Mouse (Mus musculus): ENCODE measurements around the gene Ccdc24.

Gene Ccdc24

GRCm38 (mm10) chr4:117890750-117891149 lies 18.4 kb upstream of the Ccdc24 start:
- DNase-seq: no peak

DNA sequence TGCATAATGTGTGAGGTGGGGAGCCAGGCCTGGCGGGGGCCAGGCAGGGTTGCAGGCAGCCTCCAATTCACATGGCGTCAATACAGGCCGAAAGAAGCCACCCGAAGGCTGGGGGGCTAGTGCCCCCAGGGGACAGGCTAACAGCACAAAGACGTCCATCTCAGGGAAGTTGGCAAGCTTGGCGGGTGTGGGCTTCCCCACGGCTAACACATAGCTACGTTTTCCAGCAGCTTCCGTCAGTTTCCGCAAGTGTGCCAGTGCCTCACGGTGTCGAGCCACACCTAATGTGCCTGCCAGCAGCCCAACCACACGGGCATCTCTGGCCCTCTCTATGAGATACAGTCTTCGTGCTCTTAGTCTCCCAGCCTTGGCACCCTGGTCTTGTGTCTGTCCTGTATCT lies 17.7 kb upstream of the Ccdc24 start:
- DNase-seq: no peak

GRCm38 (mm10) chr4:117889471-117889870 lies 17.1 kb upstream of the Ccdc24 start:
- DNase-seq: no peak

DNA sequence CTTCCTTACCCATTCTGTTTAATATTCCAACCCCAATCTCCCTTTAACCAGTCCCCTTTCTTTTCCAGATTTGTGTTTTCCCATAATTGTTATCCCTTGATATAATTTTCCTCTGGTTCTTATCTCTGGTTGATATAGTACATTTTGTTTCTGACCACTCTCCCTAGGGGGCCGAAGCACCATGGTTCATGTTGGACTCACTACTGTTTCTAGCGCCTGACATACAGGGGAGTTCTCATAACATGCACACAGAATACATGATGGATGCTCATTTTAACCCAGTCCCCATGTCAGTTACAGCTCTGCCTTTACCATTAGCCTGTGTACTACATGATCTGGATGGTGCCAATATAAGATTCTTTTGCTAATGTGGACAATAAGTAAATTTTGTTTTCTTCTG lies 15.6 kb upstream of the Ccdc24 start:
- DNase-seq: no peak

GRCm38 (mm10) chr4:117887133-117887532 lies 14.8 kb upstream of the Ccdc24 start, which contains the start of gene Atp6v0b:
Gene Atp6v0b (minus strand): TSS chr4:117887333.
- DNase-seq: peak; percentile 96

GRCm38 (mm10) chr4:117886644-117887043 lies 14.3 kb upstream of the Ccdc24 start:
- DNase-seq: no peak

DNA sequence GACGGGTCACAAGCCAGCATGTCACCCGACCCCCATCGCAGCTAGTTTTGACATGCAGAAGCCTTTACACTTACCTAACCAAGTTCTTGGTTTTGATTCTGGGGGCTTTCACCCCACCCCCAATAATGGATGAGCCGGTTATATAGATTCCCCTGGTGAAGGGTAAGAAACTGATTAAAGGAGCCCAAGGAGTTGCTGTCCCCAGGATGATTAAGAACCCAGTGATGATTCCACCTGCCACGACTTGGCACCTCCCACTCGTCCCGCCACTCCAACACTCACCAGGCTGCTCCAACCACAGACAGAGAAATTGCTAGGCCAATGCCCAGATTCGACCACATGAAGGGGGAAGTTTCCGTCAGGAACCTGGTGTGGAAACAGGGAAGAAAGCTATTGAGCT lies 13.6 kb upstream of the Ccdc24 start:
- DNase-seq: no peak

DNA sequence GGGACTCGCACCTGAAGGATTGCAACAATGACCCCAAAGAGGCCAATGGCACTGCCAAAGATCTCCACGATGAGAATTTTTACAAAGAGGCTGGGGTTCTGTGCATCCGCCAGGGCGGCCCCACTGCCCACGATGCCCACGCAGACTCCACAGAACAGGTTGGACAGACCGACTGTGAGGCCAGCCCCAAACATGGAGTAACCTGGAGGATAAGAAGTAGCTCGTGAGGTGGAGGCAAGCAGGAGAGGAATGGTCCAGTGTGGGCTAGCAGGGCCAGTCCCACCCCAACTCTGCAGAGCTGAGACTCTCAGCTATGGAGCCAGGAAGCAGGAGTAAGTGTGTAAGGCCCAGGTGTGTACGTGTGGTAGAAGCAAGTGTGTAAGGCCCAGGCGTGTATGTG lies 12.7 kb upstream of the Ccdc24 start:
- no peak for DNase-seq

DNA sequence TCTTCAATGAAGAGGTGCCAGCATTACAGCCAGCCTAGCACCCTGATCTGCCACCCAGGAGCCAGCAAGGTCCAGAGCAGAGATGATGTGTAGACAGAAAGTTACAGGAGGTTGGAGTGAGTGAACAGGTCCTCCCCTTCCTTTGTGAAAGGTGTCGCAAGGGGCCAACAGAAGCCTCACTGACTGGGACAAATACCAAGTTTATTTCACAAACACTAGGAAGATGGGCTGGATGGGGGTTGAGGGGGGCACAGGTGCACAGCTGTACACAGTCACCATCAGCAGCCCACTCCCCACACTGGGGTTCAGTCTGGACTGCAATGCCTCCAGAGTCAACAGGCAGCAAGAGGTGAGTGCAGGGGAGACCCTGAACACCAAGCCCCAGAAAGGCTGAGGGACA lies 11.8 kb upstream of the Ccdc24 start:
- DNase-seq: no peak

DNA sequence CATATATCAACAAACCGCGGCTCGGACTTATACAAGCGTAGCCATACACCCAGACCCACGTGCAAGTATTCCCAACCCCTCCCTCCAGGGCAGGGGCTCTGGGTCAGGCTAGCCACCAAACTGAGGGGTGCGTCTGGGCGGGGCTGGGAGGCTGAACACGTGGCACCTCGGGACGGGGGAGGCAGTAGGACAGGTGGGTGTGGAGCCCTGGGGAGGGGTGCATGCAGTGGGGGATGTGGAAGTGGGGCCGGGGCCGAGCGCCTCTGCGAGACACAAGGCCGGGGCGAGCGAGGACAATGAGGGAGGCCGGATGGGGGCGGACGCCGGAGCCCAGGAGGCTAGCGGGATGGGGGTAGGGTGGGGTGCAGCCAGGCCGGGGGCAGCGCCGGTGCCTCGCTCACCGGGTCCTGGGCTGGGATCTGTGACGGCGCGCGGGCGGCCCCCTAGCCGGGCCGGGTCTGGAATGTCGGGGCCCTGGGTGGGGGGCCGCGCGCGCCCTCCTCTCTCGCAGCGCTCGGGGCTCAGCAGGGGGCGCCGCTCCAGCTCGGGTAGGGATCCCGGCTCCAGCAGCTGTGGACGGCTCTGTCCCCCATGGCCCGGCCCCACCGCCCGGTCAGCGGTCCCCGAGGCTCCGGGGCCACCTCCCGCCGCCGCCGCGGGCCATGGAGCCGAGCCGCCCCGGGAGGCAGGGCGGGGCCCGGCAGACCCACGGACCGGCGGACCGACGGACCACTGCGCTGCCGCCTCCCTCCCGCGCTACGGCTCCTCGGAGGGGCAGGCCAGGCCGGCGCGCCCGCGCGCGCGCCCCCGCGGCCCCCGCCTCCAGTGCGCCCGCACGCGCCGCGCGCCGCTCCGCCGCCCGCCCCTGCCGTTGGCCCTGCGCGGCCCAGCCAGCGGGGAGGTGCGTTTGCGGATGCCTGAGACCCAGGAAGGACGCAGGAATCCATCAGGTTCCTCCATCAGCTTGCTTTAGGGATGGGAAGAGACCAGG lies 10.6 kb upstream of the Ccdc24 start, which contains the start of gene B4galt2:
Gene B4galt2, minus strand, starts transcription at position 787 of the 991 bp plus-strand sequence.
- peak; percentile 69 for DNase-seq

DNA sequence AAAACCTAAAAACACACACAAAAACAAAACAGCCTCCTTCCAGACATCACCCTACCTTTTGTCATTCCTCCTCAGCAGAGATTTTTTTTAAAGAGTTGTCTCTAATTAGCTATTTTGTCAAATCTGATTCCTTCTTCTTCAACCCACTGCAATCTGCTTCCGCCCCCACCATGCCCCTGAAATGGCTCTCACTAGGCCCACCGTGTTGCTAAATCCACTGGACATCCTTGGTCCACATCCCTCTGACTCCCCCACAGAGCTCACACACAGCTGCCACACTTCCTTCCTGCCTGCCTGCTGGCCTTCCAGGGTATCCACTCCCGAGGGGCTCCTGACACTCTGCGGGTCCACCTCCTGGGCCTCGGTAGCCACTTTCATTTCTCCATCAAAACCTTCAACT lies 6.3 kb upstream of the Ccdc24 start:
- DNase-seq: no peak

DNA sequence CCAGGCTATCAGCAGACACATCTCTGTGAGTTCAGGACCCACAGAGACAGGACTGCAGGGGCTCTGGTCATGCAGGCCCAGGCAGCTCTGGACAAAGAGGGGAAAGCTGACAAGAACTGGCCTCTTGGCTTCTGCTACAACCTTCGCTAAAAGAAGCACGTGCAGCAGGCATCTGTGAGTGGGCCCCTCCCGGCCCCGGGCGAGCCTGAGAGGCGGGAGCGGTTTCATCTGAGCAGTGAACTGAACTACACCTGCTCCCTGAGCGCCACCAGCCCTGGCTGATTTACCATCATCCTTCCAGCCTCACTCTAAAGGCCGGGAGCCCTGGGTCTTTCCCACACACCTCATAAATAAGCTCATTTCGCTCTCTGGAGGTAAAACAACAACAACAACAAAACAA lies 5.9 kb upstream of the Ccdc24 start:
- no peak for DNase-seq

- no peak for DNase-seq
These were observed 1.3 kb upstream of the Ccdc24 start for GRCm38 (mm10) chr4:117873615-117874014.

- DNase-seq: no peak
These were observed 570 bp downstream of the Ccdc24 start for GRCm38 (mm10) chr4:117871787-117872186.

DNA sequence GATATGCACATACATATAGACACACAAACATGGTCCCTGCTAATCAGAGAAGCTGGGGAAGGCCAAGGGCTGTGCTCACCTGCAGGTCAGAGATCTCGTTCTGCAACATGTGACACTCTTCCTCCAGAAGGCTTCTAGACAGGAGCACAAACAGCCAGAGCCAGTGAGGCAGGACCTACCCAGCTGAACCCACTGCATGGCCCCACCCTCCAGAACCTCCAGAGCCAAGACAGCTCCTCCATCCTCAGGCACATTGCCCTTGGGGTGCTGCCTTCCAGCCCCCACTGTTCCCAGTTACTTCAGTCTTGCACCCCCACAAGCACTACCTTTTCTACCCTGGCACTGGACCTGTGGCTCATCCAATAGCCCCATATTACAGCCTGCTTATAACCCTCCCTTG lies 1.9 kb downstream of the Ccdc24 start:
- DNase-seq: no peak

- no peak for DNase-seq
These were observed 3.0 kb downstream of the Ccdc24 start for GRCm38 (mm10) chr4:117869317-117869716.

DNA sequence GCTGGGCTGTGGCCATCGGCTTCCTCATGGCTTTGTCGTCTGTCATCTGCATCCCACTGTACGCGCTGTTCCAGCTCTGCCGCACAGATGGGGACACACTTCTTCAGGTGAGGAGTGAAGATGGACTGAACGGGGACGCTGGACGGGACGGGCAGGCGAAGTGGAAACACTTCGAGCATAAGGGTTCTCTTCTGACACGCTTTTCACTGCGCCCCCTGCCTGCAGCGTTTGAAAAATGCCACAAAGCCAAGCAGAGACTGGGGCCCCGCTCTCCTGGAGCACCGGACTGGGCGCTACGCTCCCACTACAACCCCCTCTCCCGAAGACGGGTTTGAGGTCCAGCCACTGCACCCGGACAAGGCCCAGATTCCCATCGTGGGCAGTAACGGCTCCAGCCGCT lies 4.5 kb downstream of the Ccdc24 start:
- peak; percentile 65 for DNase-seq

DNA sequence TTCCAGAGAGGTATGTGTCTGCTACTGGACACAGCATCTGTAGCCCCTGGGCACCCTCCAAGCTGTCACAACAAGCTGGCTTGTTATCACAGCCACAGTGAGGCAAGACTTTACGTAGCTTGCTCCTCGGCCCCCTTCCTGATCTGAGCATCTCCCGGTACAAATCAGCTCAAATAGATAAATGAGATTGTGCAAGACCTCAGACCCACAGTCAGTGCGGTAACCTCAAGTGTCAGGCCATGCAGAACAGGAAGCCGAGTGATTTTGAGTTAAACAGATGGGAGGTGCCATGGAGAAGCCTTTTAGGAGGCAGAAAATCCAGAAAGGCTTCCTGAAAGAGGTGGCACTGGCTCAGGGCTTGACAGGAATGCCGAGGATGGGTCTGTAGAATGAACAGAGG lies 5.4 kb downstream of the Ccdc24 start:
- no peak for DNase-seq

DNA sequence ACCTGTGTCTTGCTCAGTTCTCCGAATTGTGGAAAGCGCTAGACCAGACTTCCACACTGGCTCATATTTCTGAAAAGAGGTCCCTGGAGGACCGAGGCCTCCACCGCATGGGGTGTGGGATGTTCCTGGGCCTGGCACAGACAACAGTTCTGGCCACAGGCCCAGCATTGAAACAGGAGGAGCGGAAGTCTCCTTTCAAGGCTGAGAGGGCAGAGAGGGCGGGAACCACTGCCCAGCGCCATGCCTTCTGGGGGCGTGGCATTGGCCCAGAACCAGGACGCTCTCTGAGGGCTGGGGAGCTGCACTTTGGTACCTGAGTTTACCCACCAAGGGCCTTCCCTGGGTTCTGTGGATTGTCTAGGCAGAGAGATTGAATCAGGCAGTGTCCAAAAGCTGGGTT lies 6.3 kb downstream of the Ccdc24 start:
- DNase-seq: no peak

DNA sequence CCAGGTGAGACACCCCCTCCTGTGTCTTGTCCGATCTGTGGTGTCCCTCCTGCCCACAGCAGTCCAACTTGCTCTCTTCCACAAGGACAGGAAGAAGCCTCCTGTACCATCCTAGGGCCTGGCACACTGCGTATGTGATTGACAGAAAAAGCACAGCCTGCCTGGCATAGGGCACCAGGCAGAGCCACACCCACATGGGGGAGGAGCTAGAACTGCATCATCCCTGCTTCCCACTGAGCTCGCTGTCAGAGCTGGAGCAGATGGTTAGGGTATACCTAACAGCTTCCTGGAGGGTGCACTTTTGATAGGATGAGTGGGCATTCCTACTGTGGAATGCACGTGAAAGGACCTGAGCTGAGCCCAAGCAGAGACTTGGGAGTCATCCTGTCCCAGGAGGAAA lies 9.5 kb downstream of the Ccdc24 start:
- peak; percentile 64 for DNase-seq

DNA sequence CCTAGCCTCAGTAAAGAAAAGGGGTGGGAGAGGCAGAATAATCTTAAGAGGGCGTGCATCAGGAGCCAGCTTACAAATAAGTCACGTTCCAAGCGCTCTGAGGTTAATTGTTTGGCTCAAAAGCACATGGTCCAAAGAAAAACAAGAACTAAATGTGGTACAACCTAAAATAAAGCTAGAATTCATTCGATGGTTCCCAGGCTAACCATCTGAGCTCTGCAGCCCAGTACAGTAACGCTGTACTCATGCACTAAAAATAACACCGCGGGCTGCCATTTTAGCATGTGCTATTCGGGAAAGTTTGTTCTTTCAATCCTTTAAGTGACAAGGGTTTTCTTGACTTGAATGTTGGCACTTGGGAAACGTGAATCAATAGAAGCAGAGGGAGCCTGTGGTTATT lies 11.8 kb downstream of the Ccdc24 start:
- DNase-seq: no peak

DNA sequence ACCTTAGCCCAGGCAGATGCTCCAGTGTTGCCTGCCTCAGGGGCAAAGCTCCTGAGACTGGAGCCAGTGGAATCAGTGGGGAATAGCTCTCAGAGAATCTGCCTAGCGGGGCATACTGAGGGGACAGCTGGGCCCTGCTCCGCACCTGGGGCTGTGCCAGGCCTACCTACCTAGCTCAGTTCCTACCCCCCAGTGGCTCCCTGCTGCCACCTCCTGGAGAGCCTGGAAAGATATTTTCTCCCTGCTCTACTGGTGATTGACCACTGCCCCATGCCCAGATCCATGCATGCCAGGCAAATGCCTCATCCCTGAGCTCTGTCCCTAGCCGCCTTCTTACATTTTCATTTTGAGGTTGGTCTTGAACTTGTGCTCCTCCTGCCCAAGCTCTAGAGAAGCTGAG lies 13.6 kb downstream of the Ccdc24 start:
- DNase-seq: peak; percentile 71

GRCm38 (mm10) chr4:117855146-117855545 lies 17.2 kb downstream of the Ccdc24 start:
- peak; percentile 60 for DNase-seq

- no peak for DNase-seq
These were observed 20.0 kb downstream of the Ccdc24 start for GRCm38 (mm10) chr4:117852152-117852868.
